Comparison of ENCODE assay signal across 16 mouse cellular contexts in genomic region chr19:5558770-5559169, GRCm38 (mm10). TPM values are rescaled to one million over a fixed set of nuclear protein-coding genes. Genes with fewer than 3 reads are reported as not detected.
A peak's percentile ranks its signal among the peaks of the same experiment; 100 is the strongest.
DNase-seq lines count a peak whose midpoint lies in the region; ATAC-seq and TF ChIP-seq lines count a peak whose summit lies in the region.
"Had no signal": no experiment of that assay in that cellular context is flagged by ENCODE, and none has a peak within 500 bp of the region (broad histone marks: within the 10 kb centered on the region; RNA-seq: fewer than 3 reads in every experiment).

No protein-coding gene starts in this region.

- no peak for DNase-seq in kidney, adult 11 months
- peak; percentile 18 for DNase-seq in urinary bladder, postnatal 25 days (ENCODE audit: low spot score)
- no peak for DNase-seq in urinary bladder, postnatal 36 days (ENCODE audit: low spot score in 2 of 2)
- DNase-seq in kidney, postnatal 10 days = peak; percentile 32
- DNase-seq in stomach, postnatal 0 days (ENCODE audit: low spot score) = peak; percentile 51
- DNase-seq in forebrain, embryonic 14.5 days (ENCODE audit: low spot score) = no peak
- DNase-seq: adrenal gland, postnatal 36 days; cerebellum, postnatal 10 days; layer of hippocampus, adult 9-11 months; liver, embryonic 13.5 days had no signal

- H3K4me3 ChIP-seq in kidney, embryonic 16.5 days (ENCODE audit: low read length) = peak overlapping the region; percentile 55
- H3K4me3 ChIP-seq in stomach, postnatal 0 days (ENCODE audit: low read depth, low read length) = peak overlapping the region; percentile 50
- no peak overlapping the region for H3K4me3 ChIP-seq in forebrain, embryonic 14.5 days (ENCODE audit: low read depth, low read length)
- H3K4me3 ChIP-seq: liver, embryonic 13.5 days had no signal

- H3K27me3 ChIP-seq in kidney, embryonic 16.5 days (ENCODE audit: insufficient read depth, low read length) = peaks cover 34% of the 10 kb centered on the region
- H3K27me3 ChIP-seq in stomach, postnatal 0 days (ENCODE audit: control insufficient read depth, insufficient read depth, low read length) = no peaks in the 10 kb centered on the region
- peaks cover 58% of the 10 kb centered on the region for H3K27me3 ChIP-seq in forebrain, embryonic 14.5 days (replicated peaks; ENCODE audit: control insufficient read depth, insufficient read depth, low read length)

- no peaks in the 10 kb centered on the region for H3K9me3 ChIP-seq in kidney, embryonic 16.5 days (ENCODE audit: low read length)
- no peaks in the 10 kb centered on the region for H3K9me3 ChIP-seq in stomach, postnatal 0 days (ENCODE audit: control insufficient read depth, low read length)
- H3K9me3 ChIP-seq in forebrain, embryonic 14.5 days (replicated peaks; ENCODE audit: control insufficient read depth, low read length) = no peaks in the 10 kb centered on the region
- H3K9me3 ChIP-seq: heart, embryonic 12.5 days; hindbrain, embryonic 10.5 days; liver, embryonic 13.5 days had no signal

- peak overlapping the region; percentile 66 for H3K4me2 ChIP-seq in kidney, embryonic 16.5 days (replicated peaks; ENCODE audit: low read depth, low read length)
- peak overlapping the region; percentile 58 for H3K4me2 ChIP-seq in stomach, postnatal 0 days (replicated peaks; ENCODE audit: low read depth)
- no peak overlapping the region for H3K4me2 ChIP-seq in forebrain, embryonic 14.5 days (ENCODE audit: low read length)
- H3K4me2 ChIP-seq: liver, embryonic 13.5 days had no signal

- H3K36me3 ChIP-seq in kidney, embryonic 16.5 days (ENCODE audit: insufficient read depth, low read length) = no peaks in the 10 kb centered on the region
- no peaks in the 10 kb centered on the region for H3K36me3 ChIP-seq in stomach, postnatal 0 days (ENCODE audit: control insufficient read depth, insufficient read depth, low read length)
- H3K36me3 ChIP-seq in forebrain, embryonic 14.5 days (ENCODE audit: control insufficient read depth, insufficient read depth, low read length) = no peaks in the 10 kb centered on the region
- H3K36me3 ChIP-seq: heart, embryonic 12.5 days; hindbrain, embryonic 10.5 days; liver, embryonic 13.5 days had no signal

- peaks cover 57% of the 10 kb centered on the region for H3K4me1 ChIP-seq in kidney, embryonic 16.5 days (ENCODE audit: insufficient read depth, low read length)
- H3K4me1 ChIP-seq in stomach, postnatal 0 days (replicated peaks; ENCODE audit: control insufficient read depth, insufficient read depth) = no peaks in the 10 kb centered on the region
- H3K4me1 ChIP-seq in forebrain, embryonic 14.5 days (ENCODE audit: control insufficient read depth, insufficient read depth, low read length) = 0 out of 2 replicates have a peak, but pooled peaks cover 6% of the 10 kb centered on the region

- peak overlapping the region; percentile 94 for H3K27ac ChIP-seq in kidney, embryonic 16.5 days (ENCODE audit: low read length)
- no peak overlapping the region for H3K27ac ChIP-seq in stomach, postnatal 0 days (replicated peaks)
- no peak overlapping the region for H3K27ac ChIP-seq in forebrain, embryonic 14.5 days (ENCODE audit: low read depth, low read length)
- H3K27ac ChIP-seq: hindbrain, embryonic 10.5 days; liver, embryonic 13.5 days had no signal

- TF ChIP-seq EP300 in stomach, postnatal 0 days (optimal IDR thresholded peaks at IDR 0.05) = no peak

- H3K9ac ChIP-seq in kidney, embryonic 16.5 days (replicated peaks; ENCODE audit: low read length) = peak overlapping the region; percentile 69
- 0 out of 2 replicates have a peak overlapping the region, but pooled peaks have one; percentile 18 for H3K9ac ChIP-seq in stomach, postnatal 0 days (ENCODE audit: low read length)
- H3K9ac ChIP-seq in forebrain, embryonic 14.5 days (ENCODE audit: low read length) = no peak overlapping the region
- H3K9ac ChIP-seq: heart, embryonic 12.5 days; liver, embryonic 13.5 days had no signal

- ATAC-seq in kidney, embryonic 16.5 days (ENCODE audit: low FRiP score, low TSS enrichment) = no peak
- ATAC-seq in stomach, postnatal 0 days (ENCODE audit: low FRiP score, low TSS enrichment) = no peak
- no peak for ATAC-seq in forebrain, embryonic 14.5 days
- no peak for ATAC-seq in cerebellum, adult (ENCODE audit: insufficient number of reproducible peaks, low FRiP score, low TSS enrichment)
- ATAC-seq: CD4-positive, CD25-positive, alpha-beta regulatory T cell, adult 4 months; midbrain, embryonic 16.5 days had no signal

- no peak for TF ChIP-seq CTCF in stomach, postnatal 0 days (IDR thresholded peaks at IDR 0.05; ENCODE audit: low read depth)

- WGBS in kidney, embryonic 16.5 days = 34% methylated on average over 8 of the region's 8 CpGs
- WGBS in stomach, postnatal 0 days = 67% methylated on average over 8 of the region's 8 CpGs
- WGBS in forebrain, embryonic 14.5 days = 64% methylated on average over 8 of the region's 8 CpGs

RNA-seq across cellular contexts. Expression of gene Ovol1, which starts 1.7 kb away (rescaled TPM):
- polyA plus RNA-seq in kidney, embryonic 16.5 days (2015; fragmentation: Nextera tagmentation; extraction: Ambion mirVana) = 17.2 and 18.9 TPM in 2 replicates
- polyA plus RNA-seq in stomach, postnatal 0 days (2015; fragmentation: Nextera tagmentation; extraction: Ambion mirVana) = 26.6 and 28.2 TPM in 2 replicates
- 0.16 TPM in 1 of 2 replicates, not detected in the other for polyA plus RNA-seq in forebrain, embryonic 14.5 days (2014; fragmentation: Nextera tagmentation; extraction: Ambion mirVana)
- polyA plus RNA-seq: CD4-positive, CD25-positive, alpha-beta regulatory T cell, adult 4 months; heart, embryonic 12.5 days had no signal

RNA-seq across cellular contexts. Expression of gene Ap5b1, which starts 9.1 kb away (rescaled TPM):
- 10.9 and 11.5 TPM in 2 replicates for polyA plus RNA-seq in kidney, embryonic 16.5 days (2015; fragmentation: Nextera tagmentation; extraction: Ambion mirVana)
- polyA plus RNA-seq in stomach, postnatal 0 days (2015; fragmentation: Nextera tagmentation; extraction: Ambion mirVana) = 4.7 and 5.7 TPM in 2 replicates
- polyA plus RNA-seq in forebrain, embryonic 14.5 days (2014; fragmentation: Nextera tagmentation; extraction: Ambion mirVana) = 1.5 and 1.6 TPM in 2 replicates

RNA-seq across cellular contexts. Expression of gene Rnaseh2c, which starts 42.9 kb away (rescaled TPM):
- polyA plus RNA-seq in kidney, embryonic 16.5 days (2015; fragmentation: Nextera tagmentation; extraction: Ambion mirVana) = 133 and 146 TPM in 2 replicates
- 57.3 and 64.7 TPM in 2 replicates for polyA plus RNA-seq in stomach, postnatal 0 days (2015; fragmentation: Nextera tagmentation; extraction: Ambion mirVana)
- polyA plus RNA-seq in forebrain, embryonic 14.5 days (2014; fragmentation: Nextera tagmentation; extraction: Ambion mirVana) = 85.7 and 95.8 TPM in 2 replicates

RNA-seq across cellular contexts. Expression of gene Snx32, which starts 48.4 kb away (rescaled TPM):
- polyA plus RNA-seq in kidney, embryonic 16.5 days (2015; fragmentation: Nextera tagmentation; extraction: Ambion mirVana) = 9.9 and 10.6 TPM in 2 replicates
- 2.8 and 3.8 TPM in 2 replicates for polyA plus RNA-seq in stomach, postnatal 0 days (2015; fragmentation: Nextera tagmentation; extraction: Ambion mirVana)
- 55.3 and 73.2 TPM in 2 replicates for polyA plus RNA-seq in forebrain, embryonic 14.5 days (2014; fragmentation: Nextera tagmentation; extraction: Ambion mirVana)

RNA-seq across cellular contexts. Expression of gene Kat5, which starts 51.3 kb away (rescaled TPM):
- 56.1 and 57.4 TPM in 2 replicates for polyA plus RNA-seq in kidney, embryonic 16.5 days (2015; fragmentation: Nextera tagmentation; extraction: Ambion mirVana)
- polyA plus RNA-seq in stomach, postnatal 0 days (2015; fragmentation: Nextera tagmentation; extraction: Ambion mirVana) = 31.8 and 37.9 TPM in 2 replicates
- 43.7 and 49.7 TPM in 2 replicates for polyA plus RNA-seq in forebrain, embryonic 14.5 days (2014; fragmentation: Nextera tagmentation; extraction: Ambion mirVana)

Comparison
In these comparisons a context has a peak if more than half of its experiments do, and no peak if none do; other contexts are left out.
1. DNase-seq: peak in urinary bladder, postnatal 25 days (single experiment), kidney, postnatal 10 days (single experiment) and stomach, postnatal 0 days (single experiment); none in kidney, adult 11 months (single experiment), urinary bladder, postnatal 36 days (0 of 2) and forebrain, embryonic 14.5 days (single experiment).
2. RNA of gene Ovol1, which starts 1.7 kb away (polyA plus RNA-seq): 26.6 to 28.2 TPM in stomach, postnatal 0 days and 17.2 to 18.9 TPM in kidney, embryonic 16.5 days; 0.16 TPM in forebrain, embryonic 14.5 days; every median in the first group is over 10 times any median in the second.